Mouse (Mus musculus) midbrain, embryonic 16.5 days (tissue): ENCODE data around the gene Pdgfc. TPM values are rescaled to one million over a fixed set of nuclear protein-coding genes. Genes with fewer than 3 reads are reported as not detected.

ENCODE experiments used
- ATAC-seq: fragments of 200-750 bp; cut with Nextera tagmentation; 2 replicates; pipeline ENCODE4 v1.8.0; 2017; ENCODE audit warnings: moderate TSS enrichment
- H3K27ac ChIP-seq: fragments of 300-500 bp; sonication (generic); 2 replicates; pipeline ENCODE4 v1.5.1; 2014; ENCODE audit warnings: mild to moderate bottlenecking, low read length, mixed read lengths
- H3K27me3 ChIP-seq: fragments of 300-500 bp; sonication (generic); 2 replicates; pipeline ENCODE4 v1.6.1; 2014; ENCODE audit warnings: low read depth, low read length, mixed read lengths; ENCODE audit not compliant: control insufficient read depth, insufficient read depth
- H3K36me3 ChIP-seq: fragments of 300-500 bp; sonication (generic); 2 replicates; pipeline ENCODE4 v1.6.1; 2014; ENCODE audit warnings: mild to moderate bottlenecking, low read length, moderate library complexity, mixed read lengths; ENCODE audit not compliant: control insufficient read depth, insufficient read depth
- H3K4me1 ChIP-seq: fragments of 300-500 bp; sonication (generic); 2 replicates; pipeline ENCODE4 v1.6.1; 2014; ENCODE audit warnings: mild to moderate bottlenecking, low read length, mixed read lengths; ENCODE audit not compliant: control insufficient read depth, insufficient read depth
- H3K4me2 ChIP-seq: fragments of 300-500 bp; sonication (generic); 2 replicates; pipeline ENCODE4 v1.6.1; 2014; ENCODE audit warnings: mild to moderate bottlenecking, low read length, mixed read lengths
- H3K4me3 ChIP-seq: fragments of 300-500 bp; sonication (generic); 2 replicates; pipeline ENCODE4 v1.5.1; 2014; ENCODE audit warnings: low read depth, mild to moderate bottlenecking, low read length, moderate library complexity, mixed read lengths
- H3K9ac ChIP-seq: fragments of 300-500 bp; sonication (generic); 2 replicates; pipeline ENCODE4 v1.6.1; 2014; ENCODE audit warnings: low read depth, low read length, mixed read lengths
- H3K9me3 ChIP-seq: fragments of 300-500 bp; sonication (generic); replicated peaks from 2 replicates; pipeline ENCODE4 v1.6.1; 2014; ENCODE audit warnings: mild to moderate bottlenecking, low read length, mixed read lengths; ENCODE audit not compliant: control insufficient read depth, poor library complexity, severe bottlenecking
- WGBS: fragments of 180-500 bp; shearing (Covaris S2); extraction: QIAGEN DNeasy Blood & Tissue Kit; methylation state at CpG from one replicate; pipeline ENCODE4 v1.1.7; 2014; 5-methylcytosine and 5-hydroxymethylcytosine counted together
- polyA plus RNA-seq: library from polyadenylated mRNA; unstranded; fragments of >200 nt; fragmentation: Nextera tagmentation; extraction: Ambion mirVana; gene quantifications from 2 replicates; pipeline ENCODE4 v1.2.1, GENCODE M21; 2015

The Pdgfc gene
- polyA plus RNA-seq: 3.7 and 3.9 TPM in 2 replicates

DNA sequence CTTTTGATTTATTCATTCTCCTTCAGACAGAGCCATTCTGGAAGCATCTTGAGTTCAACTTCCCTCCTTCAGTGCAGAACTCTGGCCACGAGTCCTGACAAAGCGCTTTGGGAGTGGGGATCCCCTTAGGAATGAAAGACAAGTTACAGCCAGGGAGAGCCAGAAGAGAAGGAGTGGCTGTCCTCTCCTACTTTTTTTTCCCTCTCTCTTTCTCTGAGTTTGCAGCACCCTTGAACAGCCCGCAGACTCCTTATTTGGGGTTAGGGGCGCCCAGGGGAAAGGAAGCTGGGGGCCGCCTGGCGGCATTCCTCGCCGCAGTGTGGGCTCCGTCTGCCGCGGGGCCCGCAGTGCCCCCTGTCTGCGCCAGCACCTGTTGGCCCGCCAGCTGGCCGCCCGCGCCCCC, at the start of gene Pdgfc:
Gene Pdgfc, plus strand, starts transcription at position 266 of the 403 bp plus-strand sequence.
- Histone ChIP-seq H3K27ac (peak within 1 kb of the TSS; percentile 75), H3K36me3 (no peaks in the 10 kb centered on the region), H3K4me1 (peaks cover 10% of the 10 kb centered on the region), H3K4me2 (peak within 1 kb of the TSS; percentile 98), H3K4me3 (peak within 1 kb of the TSS; percentile 88), H3K9me3 (no peaks in the 10 kb centered on the region), H3K27me3 (no peaks in the 10 kb centered on the region), H3K9ac (peak within 1 kb of the TSS; percentile 78)
- ATAC-seq: peak; percentile 71
- WGBS: 2% methylated on average over 16 of the region's 17 CpGs

- Histone ChIP-seq H3K9me3 (no peaks in the 10 kb centered on the region), H3K9ac (no peak overlapping the region), H3K27ac (no peak overlapping the region), H3K4me2 (no peak overlapping the region), H3K4me1 (no peaks in the 10 kb centered on the region), H3K27me3 (no peaks in the 10 kb centered on the region), H3K36me3 (no peaks in the 10 kb centered on the region), H3K4me3 (no peak overlapping the region)
- WGBS: 84% methylated on average over 3 of the region's 3 CpGs
- ATAC-seq: no peak
Measured at GRCm38 (mm10) chr3:81009245-81009644, 27.0 kb upstream of the Pdgfc start.

DNA sequence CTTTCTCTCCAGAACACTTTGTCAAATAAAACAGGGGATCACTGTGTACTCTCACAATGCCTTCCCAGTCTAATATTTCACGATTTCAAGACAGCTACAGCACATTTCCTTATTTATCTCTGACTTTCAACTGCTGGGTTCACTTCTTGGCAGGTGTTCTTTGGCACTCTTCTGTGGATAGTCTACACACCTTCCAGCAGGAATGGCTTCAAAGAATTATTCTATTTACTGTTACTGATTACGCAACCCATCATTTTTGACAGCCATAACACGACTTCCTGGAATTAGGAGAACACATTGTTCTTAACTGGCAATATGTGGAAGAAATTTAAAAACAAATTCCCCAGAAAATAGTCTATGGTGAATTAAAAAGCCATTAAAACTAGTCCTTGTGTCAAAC, 26.3 kb upstream of the Pdgfc start:
- H3K27ac ChIP-seq: no peak overlapping the region
- H3K27me3 ChIP-seq: no peaks in the 10 kb centered on the region
- ATAC-seq: no peak
- H3K9ac ChIP-seq: no peak overlapping the region
- 84% methylated on average over 3 of the region's 3 CpGs for WGBS
- H3K9me3 ChIP-seq: no peaks in the 10 kb centered on the region
- H3K36me3 ChIP-seq: no peaks in the 10 kb centered on the region
- no peak overlapping the region for H3K4me3 ChIP-seq
- no peaks in the 10 kb centered on the region for H3K4me1 ChIP-seq
- H3K4me2 ChIP-seq: no peak overlapping the region

GRCm38 (mm10) chr3:81017385-81018051, 18.7 kb upstream of the Pdgfc start:
- WGBS: 78% methylated on average over 5 of the region's 5 CpGs

GRCm38 (mm10) chr3:81020064-81020463, 16.2 kb upstream of the Pdgfc start:
- no peak overlapping the region for H3K4me2 ChIP-seq
- 53% methylated on average over 1 of the region's 1 CpGs for WGBS
- no peak for ATAC-seq
- H3K27me3 ChIP-seq: no peaks in the 10 kb centered on the region
- H3K9me3 ChIP-seq: no peaks in the 10 kb centered on the region
- no peaks in the 10 kb centered on the region for H3K36me3 ChIP-seq
- H3K4me3 ChIP-seq: no peak overlapping the region
- H3K27ac ChIP-seq: no peak overlapping the region
- H3K4me1 ChIP-seq: no peaks in the 10 kb centered on the region
- no peak overlapping the region for H3K9ac ChIP-seq

More at GRCm38 (mm10) chr3:81017385-81018051, 18.7 kb upstream of the Pdgfc start:
- ATAC-seq: no peak
- Histone ChIP-seq H3K36me3 (no peaks in the 10 kb centered on the region), H3K4me1 (no peaks in the 10 kb centered on the region), H3K9me3 (no peaks in the 10 kb centered on the region), H3K4me3 (no peak overlapping the region), H3K4me2 (no peak overlapping the region), H3K9ac (no peak overlapping the region), H3K27me3 (no peaks in the 10 kb centered on the region), H3K27ac (no peak overlapping the region)

GRCm38 (mm10) chr3:81021783-81022182, 14.4 kb upstream of the Pdgfc start:
- 87% methylated on average over 6 of the region's 6 CpGs for WGBS
- no peaks in the 10 kb centered on the region for H3K36me3 ChIP-seq
- H3K27me3 ChIP-seq: no peaks in the 10 kb centered on the region
- H3K4me3 ChIP-seq: no peak overlapping the region
- no peak overlapping the region for H3K4me2 ChIP-seq
- H3K9me3 ChIP-seq: no peaks in the 10 kb centered on the region
- ATAC-seq: no peak
- H3K4me1 ChIP-seq: no peaks in the 10 kb centered on the region
- no peak overlapping the region for H3K27ac ChIP-seq
- no peak overlapping the region for H3K9ac ChIP-seq

- 76% methylated on average over 5 of the region's 5 CpGs for WGBS
- H3K4me1 ChIP-seq: no peaks in the 10 kb centered on the region
- ATAC-seq: no peak
- H3K4me2 ChIP-seq: no peak overlapping the region
- no peaks in the 10 kb centered on the region for H3K9me3 ChIP-seq
- H3K36me3 ChIP-seq: no peaks in the 10 kb centered on the region
- H3K27me3 ChIP-seq: no peaks in the 10 kb centered on the region
- H3K9ac ChIP-seq: no peak overlapping the region
- no peak overlapping the region for H3K4me3 ChIP-seq
- no peak overlapping the region for H3K27ac ChIP-seq
Measured at GRCm38 (mm10) chr3:81022266-81022665, 13.9 kb upstream of the Pdgfc start.

- H3K4me1 ChIP-seq: no peaks in the 10 kb centered on the region
- H3K27ac ChIP-seq: no peak overlapping the region
- H3K4me2 ChIP-seq: no peak overlapping the region
- H3K9ac ChIP-seq: no peak overlapping the region
- H3K27me3 ChIP-seq: no peaks in the 10 kb centered on the region
- no peak overlapping the region for H3K4me3 ChIP-seq
- 64% methylated on average over 1 of the region's 1 CpGs for WGBS
- no peak for ATAC-seq
- H3K9me3 ChIP-seq: no peaks in the 10 kb centered on the region
- no peaks in the 10 kb centered on the region for H3K36me3 ChIP-seq
Measured at GRCm38 (mm10) chr3:81022845-81023244, 13.4 kb upstream of the Pdgfc start.

GRCm38 (mm10) chr3:81023568-81023967, 12.6 kb upstream of the Pdgfc start:
- ATAC-seq: peak; percentile 85
- Histone ChIP-seq H3K4me3 (no peak overlapping the region), H3K27me3 (no peaks in the 10 kb centered on the region), H3K4me1 (no peaks in the 10 kb centered on the region), H3K9me3 (no peaks in the 10 kb centered on the region), H3K9ac (no peak overlapping the region), H3K4me2 (no peak overlapping the region), H3K27ac (no peak overlapping the region), H3K36me3 (no peaks in the 10 kb centered on the region)
- WGBS: 13% methylated on average over 1 of the region's 1 CpGs
